Mouse (Mus musculus): ENCODE data around the gene Daam2. TPM values are rescaled to one million over a fixed set of nuclear protein-coding genes. Genes with fewer than 3 reads are reported as not detected.

Gene Daam2
- polyA plus RNA-seq, 1 experiment from 2014 or later: 4.7 TPM

DNA sequence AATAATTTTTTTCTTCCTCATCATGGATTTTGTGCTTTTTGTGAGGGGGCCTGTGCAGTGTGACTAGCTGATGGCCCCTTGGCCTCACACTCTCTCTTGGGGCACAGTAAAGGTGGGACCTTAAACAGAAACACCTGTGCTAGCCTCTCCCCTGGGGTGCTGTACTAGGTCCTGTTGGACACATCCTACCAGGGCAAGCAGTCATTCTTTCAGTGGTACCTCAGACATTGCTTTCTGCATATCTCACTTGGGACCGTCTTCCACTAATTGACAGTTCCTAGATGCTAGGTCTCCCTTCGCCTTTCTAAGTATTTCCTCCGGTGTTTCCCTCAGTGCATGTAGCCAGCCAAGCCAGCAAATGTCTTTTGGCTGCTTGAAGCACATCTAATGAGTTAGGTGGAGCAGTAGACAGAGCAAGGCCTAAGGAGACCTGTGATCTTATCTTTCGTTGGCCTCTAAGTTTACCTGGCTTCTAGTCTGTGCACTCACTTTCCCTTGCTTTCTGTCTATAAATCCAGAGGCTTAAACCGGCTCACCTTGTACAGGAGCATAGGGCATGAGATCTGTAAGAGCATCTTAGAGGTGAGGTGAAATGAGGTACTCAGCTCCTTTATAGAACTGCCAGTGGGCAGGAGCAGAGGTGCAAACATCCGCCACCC lies 134.5 kb downstream of the Daam2 start:
- Histone ChIP-seq H3K9ac (ENCODE audit: low read depth, low read length) (0 out of 2 replicates have a peak overlapping the region, but pooled peaks have one; percentile 23), H3K27me3 (ENCODE audit: insufficient read depth, low read length) (no peaks in the 10 kb centered on the region), H3K36me3 (ENCODE audit: insufficient read depth, low read length) (no peaks in the 10 kb centered on the region; the same call in 1 of the 2 replicates), H3K27ac (no peak overlapping the region), H3K4me1 (replicated peaks; ENCODE audit: insufficient read depth, low read length) (peaks cover 21% of the 10 kb centered on the region), H3K9me3 (replicated peaks; ENCODE audit: low read length) (no peaks in the 10 kb centered on the region), H3K4me2 (ENCODE audit: low read length) (peak overlapping the region; percentile 96), H3K4me3 (replicated peaks; ENCODE audit: low read depth, low read length) (peak overlapping the region; percentile 89; the same call in 1 of the 2 replicates)
- 78% methylated on average over 6 of the region's 6 CpGs for WGBS
- ATAC-seq (replicated peaks; ENCODE audit: low FRiP score, low read depth) (no peak), DNase-seq (ENCODE audit: low spot score) (no peak)
- TF ChIP-seq CTCF (IDR thresholded peaks at IDR 0.05; ENCODE audit: low read depth): no peak

DNA sequence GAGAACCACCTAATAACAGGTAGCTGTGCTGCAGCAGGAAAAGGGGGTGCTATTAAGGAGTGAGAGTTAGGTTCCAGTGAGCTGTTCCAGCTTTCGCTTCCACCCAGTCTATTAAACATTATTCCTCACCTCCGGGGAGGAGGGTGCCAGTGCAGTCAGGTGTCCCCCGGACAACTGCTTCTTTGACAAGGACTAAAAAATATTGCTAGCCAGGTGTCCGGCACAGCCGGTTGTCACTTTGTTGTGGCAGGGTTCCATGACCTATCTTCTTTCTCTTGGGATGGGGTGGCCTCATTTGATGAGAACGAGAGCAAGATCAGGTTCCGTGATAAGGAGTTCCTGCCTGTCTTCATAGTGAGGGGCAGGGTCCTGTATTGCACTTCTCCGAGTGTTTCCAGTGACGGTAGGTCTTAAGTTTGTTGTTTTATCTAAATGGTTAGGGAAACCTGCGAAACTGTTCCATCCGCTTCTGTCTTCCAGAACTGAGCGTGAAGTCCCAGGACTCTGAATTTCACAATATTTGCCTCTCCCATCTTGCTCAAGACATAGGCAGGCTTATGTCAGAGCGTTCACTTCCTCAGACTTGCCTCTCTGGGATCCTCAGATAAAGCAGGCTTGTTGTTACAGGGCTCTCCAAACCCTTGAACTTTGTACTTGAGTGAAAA lies 135.3 kb downstream of the Daam2 start:
- peak; percentile 16; the same call in 1 of the 2 replicates for ATAC-seq (replicated peaks; ENCODE audit: low FRiP score, low read depth)
- Histone ChIP-seq H3K4me1 (replicated peaks; ENCODE audit: insufficient read depth, low read length) (peaks cover 21% of the 10 kb centered on the region), H3K9ac (ENCODE audit: low read depth, low read length) (peak overlapping the region; percentile 87), H3K4me3 (replicated peaks; ENCODE audit: low read depth, low read length) (peak overlapping the region; percentile 89), H3K27ac (peak overlapping the region; percentile 81), H3K9me3 (replicated peaks; ENCODE audit: low read length) (no peaks in the 10 kb centered on the region), H3K36me3 (ENCODE audit: insufficient read depth, low read length) (no peaks in the 10 kb centered on the region; the same call in 1 of the 2 replicates), H3K27me3 (ENCODE audit: insufficient read depth, low read length) (no peaks in the 10 kb centered on the region), H3K4me2 (ENCODE audit: low read length) (peak overlapping the region; percentile 96)
- 16% methylated on average over 13 of the region's 13 CpGs for WGBS
- TF ChIP-seq CTCF (IDR thresholded peaks at IDR 0.05; ENCODE audit: low read depth): no peak
- peak; percentile 48 for DNase-seq (ENCODE audit: low spot score)

DNA sequence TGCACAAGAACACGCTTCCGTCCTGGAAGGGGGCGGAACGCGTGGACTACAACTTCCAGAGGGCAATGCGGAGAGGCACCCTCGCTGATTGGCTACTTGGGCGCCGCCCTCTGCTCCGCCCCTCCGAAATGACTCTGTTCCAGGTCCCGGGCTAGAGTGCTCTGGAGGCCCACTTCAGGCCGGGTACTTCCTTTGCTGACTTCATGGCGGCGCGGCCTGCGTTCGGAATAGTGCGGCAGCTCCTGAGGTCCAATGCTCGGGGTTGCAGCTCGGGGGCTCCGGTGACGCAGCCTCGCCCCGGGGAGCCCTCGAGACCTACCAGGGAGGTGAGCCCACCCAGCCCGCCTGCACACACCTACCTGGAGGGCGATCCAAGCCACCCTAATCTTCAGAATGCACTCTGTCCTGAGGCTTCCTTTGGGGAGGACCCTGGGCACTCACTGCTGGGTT lies 135.9 kb downstream of the Daam2 start, which contains the start of gene Mocs1:
TSS of gene Mocs1 (plus strand) at position 124 of the 450 bp plus-strand sequence.
- peak within 1 kb of the TSS; percentile 89 for H3K4me3 ChIP-seq (replicated peaks; ENCODE audit: low read depth, low read length)
- H3K9me3 ChIP-seq (replicated peaks; ENCODE audit: low read length): no peaks in the 10 kb centered on the region
- no peak for TF ChIP-seq CTCF (IDR thresholded peaks at IDR 0.05; ENCODE audit: low read depth)
- WGBS: under 1% methylated on average over 28 of the region's 28 CpGs
- H3K9ac ChIP-seq (ENCODE audit: low read depth, low read length): peak within 1 kb of the TSS; percentile 87
- ATAC-seq (replicated peaks; ENCODE audit: low FRiP score, low read depth) (peak; percentile 99), DNase-seq (ENCODE audit: low spot score) (peak; percentile 98)
- no peaks in the 10 kb centered on the region for H3K27me3 ChIP-seq (ENCODE audit: insufficient read depth, low read length)
- peak within 1 kb of the TSS; percentile 81 for H3K27ac ChIP-seq
- H3K4me1 ChIP-seq (replicated peaks; ENCODE audit: insufficient read depth, low read length): peaks cover 21% of the 10 kb centered on the region
- no peaks in the 10 kb centered on the region; the same call in 1 of the 2 replicates for H3K36me3 ChIP-seq (ENCODE audit: insufficient read depth, low read length)
- H3K4me2 ChIP-seq (ENCODE audit: low read length): peak within 1 kb of the TSS; percentile 96

DNA sequence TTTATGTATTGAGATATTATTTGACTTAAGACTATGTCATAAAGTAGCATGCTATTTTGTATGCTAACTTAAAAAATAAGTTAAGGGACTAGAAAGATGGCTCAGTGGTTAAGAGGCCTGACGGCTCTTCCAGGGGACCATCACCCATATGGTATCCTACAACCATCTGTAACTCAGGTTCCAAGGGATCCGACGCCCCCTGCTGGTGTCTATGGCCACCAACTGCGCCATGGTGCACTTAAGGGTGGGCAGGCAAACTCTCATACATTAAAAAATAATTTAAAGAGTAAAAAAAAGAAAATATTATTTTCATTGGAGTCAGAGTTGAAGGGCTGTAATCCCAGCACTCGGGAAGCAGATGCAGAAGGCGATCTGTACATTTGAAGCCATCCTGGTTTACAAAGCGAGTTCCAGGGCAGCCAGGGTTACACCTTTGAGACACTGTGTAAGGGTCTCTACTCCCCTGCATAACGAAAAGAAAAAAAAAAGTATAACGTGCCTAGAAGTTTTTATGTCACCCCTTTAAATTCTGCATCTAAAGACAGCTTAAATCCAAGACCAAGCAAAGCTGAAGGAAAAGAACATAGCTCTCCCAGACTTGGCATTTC lies 136.4 kb downstream of the Daam2 start:
- DNase-seq (ENCODE audit: low spot score) (peak; percentile 10), ATAC-seq (replicated peaks; ENCODE audit: low FRiP score, low read depth) (no peak)
- Histone ChIP-seq H3K4me1 (replicated peaks; ENCODE audit: insufficient read depth, low read length) (peaks cover 20% of the 10 kb centered on the region), H3K4me2 (ENCODE audit: low read length) (peak overlapping the region; percentile 96), H3K9me3 (replicated peaks; ENCODE audit: low read length) (no peaks in the 10 kb centered on the region), H3K4me3 (replicated peaks; ENCODE audit: low read depth, low read length) (no peak overlapping the region), H3K9ac (ENCODE audit: low read depth, low read length) (no peak overlapping the region), H3K36me3 (ENCODE audit: insufficient read depth, low read length) (no peaks in the 10 kb centered on the region), H3K27me3 (ENCODE audit: insufficient read depth, low read length) (no peaks in the 10 kb centered on the region), H3K27ac (no peak overlapping the region)
- TF ChIP-seq CTCF (IDR thresholded peaks at IDR 0.05; ENCODE audit: low read depth): peak; percentile 50; the same call in 1 of the 2 replicates
- 20% methylated on average over 9 of the region's 9 CpGs for WGBS

DNA sequence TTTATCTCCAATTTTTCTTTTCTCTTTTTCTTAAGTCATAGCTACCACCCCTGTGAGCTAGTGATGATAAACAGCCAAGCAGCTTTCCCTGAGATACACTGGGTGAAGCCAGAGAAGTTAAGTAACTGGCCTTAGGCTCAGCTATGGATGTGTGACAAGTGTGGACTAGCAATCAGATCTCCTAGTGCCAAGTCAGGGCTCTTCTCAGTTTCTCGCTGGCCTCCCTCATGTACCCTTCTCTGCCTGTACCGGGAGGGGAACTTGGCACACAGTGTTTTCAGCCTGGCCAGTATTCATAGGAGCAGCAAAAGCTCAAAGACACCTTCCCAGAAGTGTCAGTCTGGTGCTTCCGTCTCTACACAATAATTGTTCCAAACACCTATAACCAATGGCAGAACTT lies 140.3 kb downstream of the Daam2 start:
- no peak overlapping the region for H3K27ac ChIP-seq
- no peak overlapping the region for H3K4me3 ChIP-seq (replicated peaks; ENCODE audit: low read depth, low read length)
- H3K27me3 ChIP-seq (ENCODE audit: insufficient read depth, low read length): no peaks in the 10 kb centered on the region
- H3K9me3 ChIP-seq (replicated peaks; ENCODE audit: low read length): no peaks in the 10 kb centered on the region
- no peak for TF ChIP-seq CTCF (IDR thresholded peaks at IDR 0.05; ENCODE audit: low read depth)
- no peak overlapping the region for H3K9ac ChIP-seq (ENCODE audit: low read depth, low read length)
- no peaks in the 10 kb centered on the region for H3K4me1 ChIP-seq (replicated peaks; ENCODE audit: insufficient read depth, low read length)
- no peak overlapping the region for H3K4me2 ChIP-seq (ENCODE audit: low read length)
- DNase-seq (ENCODE audit: low spot score): no peak
- H3K36me3 ChIP-seq (ENCODE audit: insufficient read depth, low read length): no peaks in the 10 kb centered on the region
- 92% methylated on average over 3 of the region's 3 CpGs for WGBS
- no peak for ATAC-seq (replicated peaks; ENCODE audit: low FRiP score, low read depth)

DNA sequence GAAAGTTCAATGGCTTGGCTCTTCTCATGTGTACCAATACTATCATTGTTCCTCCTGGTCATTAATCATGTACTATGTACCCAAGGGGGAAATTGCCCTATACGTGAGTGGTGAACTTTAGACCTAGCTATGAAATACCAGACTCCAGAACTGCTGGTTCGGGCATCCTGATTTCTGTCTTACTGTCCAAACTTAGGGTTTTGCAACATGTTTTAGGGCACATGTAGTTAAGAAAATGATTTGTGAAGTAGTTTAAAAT lies 141.1 kb downstream of the Daam2 start:
- ATAC-seq (replicated peaks; ENCODE audit: low FRiP score, low read depth): no peak
- Histone ChIP-seq H3K27me3 (ENCODE audit: insufficient read depth, low read length) (no peaks in the 10 kb centered on the region), H3K36me3 (ENCODE audit: insufficient read depth, low read length) (no peaks in the 10 kb centered on the region), H3K4me1 (replicated peaks; ENCODE audit: insufficient read depth, low read length) (no peaks in the 10 kb centered on the region), H3K27ac (no peak overlapping the region), H3K9ac (ENCODE audit: low read depth, low read length) (no peak overlapping the region), H3K4me3 (replicated peaks; ENCODE audit: low read depth, low read length) (no peak overlapping the region), H3K4me2 (ENCODE audit: low read length) (no peak overlapping the region), H3K9me3 (replicated peaks; ENCODE audit: low read length) (no peaks in the 10 kb centered on the region)
- 82% methylated on average over 2 of the region's 2 CpGs for WGBS
- TF ChIP-seq CTCF (IDR thresholded peaks at IDR 0.05; ENCODE audit: low read depth): no peak
- DNase-seq (ENCODE audit: low spot score): no peak
